35 mouse cellular contexts compared by ENCODE assay signal in genomic region chr11:24116041-24116440, GRCm38 (mm10). TPM values are rescaled to one million over a fixed set of nuclear protein-coding genes. Genes with fewer than 3 reads are reported as not detected.
"Had no signal": no experiment of that assay in that cellular context is flagged by ENCODE, and none has a peak within 500 bp of the region (broad histone marks: within the 10 kb centered on the region; RNA-seq: fewer than 3 reads in every experiment).

No protein-coding gene starts in this region.

- DNase-seq: forebrain, postnatal 0 days; gastrocnemius, postnatal 14 days; gastrocnemius, postnatal 36 days; heart, adult 18-20 months; heart, postnatal 14 days; heart, postnatal 36 days; kidney, adult 11 months; kidney, adult 2 months; kidney, adult 9 months; kidney, postnatal 14 days; kidney, postnatal 36 days; layer of hippocampus, adult 9-11 months; layer of hippocampus, postnatal 36 days had no signal

- H3K9me3 ChIP-seq: heart, embryonic 10.5 days; heart, embryonic 12.5 days; hindbrain, embryonic 13.5 days; hindbrain, embryonic 15.5 days; kidney, embryonic 15.5 days; limb, embryonic 10.5 days; limb, embryonic 12.5 days had no signal

- ATAC-seq: forebrain, postnatal 0 days; hindbrain, postnatal 0 days had no signal

- H3K27me3 ChIP-seq: heart, embryonic 12.5 days; hindbrain, embryonic 13.5 days; hindbrain, embryonic 15.5 days; kidney, embryonic 15.5 days; limb, embryonic 12.5 days had no signal

- H3K4me3 ChIP-seq: heart, embryonic 10.5 days; heart, embryonic 12.5 days; hindbrain, embryonic 13.5 days; hindbrain, embryonic 15.5 days; kidney, embryonic 15.5 days; limb, embryonic 10.5 days; limb, embryonic 12.5 days had no signal

- H3K27ac ChIP-seq: hindbrain, embryonic 13.5 days; hindbrain, embryonic 15.5 days; hindbrain, postnatal 0 days; kidney, embryonic 15.5 days; kidney, postnatal 0 days; limb, embryonic 10.5 days; limb, embryonic 12.5 days had no signal

- H3K36me3 ChIP-seq: heart, embryonic 12.5 days; hindbrain, embryonic 15.5 days; kidney, embryonic 15.5 days had no signal

- H3K9ac ChIP-seq: forebrain, postnatal 0 days; heart, embryonic 12.5 days; hindbrain, embryonic 13.5 days; hindbrain, embryonic 15.5 days; kidney, embryonic 15.5 days; limb, embryonic 12.5 days had no signal

- H3K4me2 ChIP-seq: heart, embryonic 12.5 days; hindbrain, embryonic 13.5 days; hindbrain, embryonic 15.5 days; kidney, embryonic 15.5 days; limb, embryonic 12.5 days had no signal

RNA-seq across cellular contexts. Expression of gene A830031A19Rik, which starts 41.2 kb away (rescaled TPM):
- total RNA-seq: forebrain, postnatal 0 days; gastrocnemius, adult 18-20 months; gastrocnemius, adult 8-10 months; gastrocnemius, postnatal 14 days; gastrocnemius, postnatal 36 days; heart, adult 18-20 months; heart, adult 8-10 months; heart, postnatal 14 days; heart, postnatal 36 days; hematopoietic stem cell, adult 5-6 weeks; hindbrain, postnatal 0 days; liver, adult 2 months had no signal
- polyA plus RNA-seq: gonadal fat pad, adult 2 months; heart, embryonic 10.5 days; heart, embryonic 12.5 days; heart, embryonic 14.5 days; heart, embryonic 16.5 days; hindbrain, embryonic 11.5 days; hindbrain, embryonic 15.5 days; hindbrain, postnatal 0 days; intestine, embryonic 14.5 days; intestine, embryonic 16.5 days; kidney, adult 2 months; kidney, embryonic 15.5 days; kidney, postnatal 0 days; large intestine, adult 2 months; limb, embryonic 10.5 days; limb, embryonic 12.5 days; limb, embryonic 14.5 days; liver, adult 2 months had no signal
